Mouse (Mus musculus) A20 (cell line): Measurements from ENCODE around the gene Scnm1.

Experiments used
- DNase-seq: peaks from one replicate; pipeline ENCODE4 v3.0.0-alpha.2; 2011; ENCODE audit warnings: low read depth, low spot score

The Scnm1 gene

DNA sequence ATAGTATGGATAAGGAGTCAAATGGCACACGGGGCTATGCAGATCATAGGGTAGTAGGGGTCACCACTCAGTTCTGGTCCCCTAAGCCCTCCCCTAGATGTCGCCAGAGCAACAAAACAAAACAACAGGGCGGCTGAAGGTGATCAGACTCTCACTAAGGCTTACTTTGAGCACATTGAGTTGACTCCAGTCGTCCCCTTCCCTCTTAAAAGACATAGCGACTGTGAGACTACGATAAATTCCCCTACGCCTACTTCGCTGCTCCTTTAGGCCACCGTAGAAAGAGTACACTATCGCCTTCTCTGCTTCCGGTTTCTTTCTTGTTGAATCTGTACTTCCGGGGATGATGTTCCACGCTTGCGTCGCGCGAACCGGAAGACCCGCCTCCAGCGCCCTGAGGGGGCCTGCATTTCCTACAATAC lies at the start of gene Scnm1, which contains the start of gene Lysmd1:
Scnm1 (minus strand) TSS at position 332 of the 422 bp plus-strand sequence.
Lysmd1 (plus strand) TSS at position 409 of the 422 bp plus-strand sequence.
- peak; percentile 95 for DNase-seq

DNA sequence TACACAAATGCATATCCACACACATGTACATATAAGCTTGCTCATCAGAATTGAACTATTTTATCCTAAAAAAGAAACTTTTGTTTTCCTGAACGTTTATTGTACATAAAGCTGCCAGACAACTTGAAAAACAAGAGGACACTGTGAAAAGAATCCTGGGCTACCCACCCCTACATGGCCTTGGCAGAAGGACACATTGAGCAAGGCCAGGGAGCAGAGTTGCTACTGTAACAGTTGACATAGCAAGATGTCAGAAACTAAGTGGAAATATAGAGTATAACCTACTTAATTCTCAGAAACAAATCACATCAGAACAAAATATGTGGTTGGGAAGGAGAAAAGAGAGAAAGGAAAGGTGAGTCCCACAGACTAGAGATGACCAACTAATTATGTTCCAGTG lies 48.0 kb upstream of the Scnm1 start:
- no peak for DNase-seq

GRCm38 (mm10) chr3:95179890-95180289 lies 46.1 kb upstream of the Scnm1 start:
- DNase-seq = no peak

- no peak for DNase-seq
Observed at GRCm38 (mm10) chr3:95178948-95179347, 45.1 kb upstream of the Scnm1 start.

GRCm38 (mm10) chr3:95177583-95177982 lies 43.8 kb upstream of the Scnm1 start:
- no peak for DNase-seq

- no peak for DNase-seq
Observed at GRCm38 (mm10) chr3:95176500-95176899, 42.7 kb upstream of the Scnm1 start.

- DNase-seq = peak; percentile 59
Observed at GRCm38 (mm10) chr3:95174011-95174592, 40.3 kb upstream of the Scnm1 start.

GRCm38 (mm10) chr3:95173256-95173949 lies 39.6 kb upstream of the Scnm1 start:
- no peak for DNase-seq

DNA sequence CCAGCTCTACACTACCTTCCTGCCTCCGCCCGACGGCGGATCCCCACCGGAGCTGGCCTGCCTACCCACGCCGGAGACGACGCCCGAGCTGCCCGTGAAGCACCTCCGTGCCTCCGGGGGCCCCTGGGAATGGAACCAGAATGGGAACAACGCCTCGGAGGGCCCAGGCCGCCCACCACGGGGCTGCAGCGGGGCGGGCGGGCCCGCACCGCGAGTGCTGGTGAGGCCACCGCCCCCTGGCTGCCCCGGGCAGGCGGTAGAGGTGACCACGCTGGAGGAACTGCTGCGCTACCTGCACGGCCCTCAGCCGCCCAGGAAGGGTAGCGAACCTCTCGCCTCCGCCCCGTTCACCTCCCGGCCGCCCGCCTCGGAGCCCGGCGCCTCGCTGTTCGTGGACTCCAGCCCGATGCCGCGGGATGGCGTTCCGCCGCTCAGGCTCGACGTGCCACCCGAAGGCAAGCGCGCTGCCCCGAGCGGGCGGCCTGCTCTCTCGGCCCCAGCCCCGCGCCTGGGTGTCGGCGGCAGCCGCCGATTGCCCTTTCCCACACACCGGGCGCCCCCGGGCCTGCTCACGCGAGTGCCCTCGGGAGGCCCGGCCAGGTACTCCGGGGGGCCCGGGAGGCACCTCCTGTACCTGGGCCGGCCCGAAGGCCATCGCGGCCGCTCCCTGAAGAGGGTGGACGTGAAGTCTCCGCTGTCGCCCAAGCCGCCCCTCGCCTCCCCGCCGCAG lies 38.9 kb upstream of the Scnm1 start:
- no peak for DNase-seq

DNA sequence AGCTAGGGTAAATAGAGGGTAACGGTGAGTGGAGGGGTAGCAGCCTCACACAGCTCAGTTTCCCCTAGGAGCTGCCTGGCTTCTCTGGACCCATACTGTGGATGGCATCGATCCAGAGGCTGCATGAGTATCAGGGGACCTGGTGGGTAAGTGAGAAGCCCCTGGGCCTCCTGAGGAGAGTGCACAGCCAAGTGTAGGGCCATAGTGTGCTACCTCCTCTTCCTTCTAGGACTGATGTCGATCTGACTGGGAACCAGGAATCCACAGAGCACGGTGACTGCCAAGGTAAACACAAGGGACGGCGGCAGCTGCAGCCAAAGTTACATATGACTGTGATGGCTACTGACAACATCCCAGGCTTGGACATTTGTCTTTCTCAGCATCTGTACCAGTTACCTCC lies 37.3 kb upstream of the Scnm1 start:
- DNase-seq = no peak

DNA sequence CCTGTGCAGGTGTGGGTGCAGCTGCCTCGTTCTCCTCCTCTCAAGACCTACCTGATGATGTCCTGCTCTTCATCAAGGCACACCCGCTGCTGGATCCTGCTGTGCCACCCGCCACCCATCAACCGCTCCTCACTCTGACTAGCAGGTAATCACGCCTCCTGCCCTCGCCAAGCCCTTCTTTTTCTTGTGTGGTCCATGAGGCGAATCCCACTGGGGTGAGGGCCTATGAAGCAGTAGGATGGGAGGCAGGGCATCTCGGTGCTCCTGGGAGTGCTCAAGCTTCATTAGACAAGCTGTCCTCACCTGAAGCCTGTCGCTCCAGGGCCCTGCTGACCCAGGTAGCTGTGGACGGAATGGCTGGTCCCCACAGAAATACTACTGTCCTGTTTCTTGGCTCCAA lies 36.2 kb upstream of the Scnm1 start:
- no peak for DNase-seq

DNA sequence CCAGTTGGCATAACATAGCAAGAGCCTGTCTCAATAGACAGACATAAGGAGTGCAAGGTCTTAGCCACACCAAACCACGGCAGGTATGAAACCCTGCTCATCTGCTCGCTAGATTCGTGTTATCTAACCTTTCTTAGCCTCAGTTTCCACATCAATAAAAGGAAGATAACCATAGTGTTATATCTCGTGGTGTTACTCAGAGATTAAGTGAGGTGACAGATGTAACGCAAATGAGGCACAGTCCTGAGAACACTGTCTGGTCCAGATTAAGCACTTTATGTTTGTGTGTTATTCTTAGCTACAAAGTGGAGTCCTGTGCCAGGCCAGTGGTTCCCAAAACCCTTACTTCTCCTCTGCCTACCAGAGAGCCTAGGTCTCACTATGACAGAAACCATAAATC lies 31.0 kb upstream of the Scnm1 start:
- DNase-seq = no peak

DNA sequence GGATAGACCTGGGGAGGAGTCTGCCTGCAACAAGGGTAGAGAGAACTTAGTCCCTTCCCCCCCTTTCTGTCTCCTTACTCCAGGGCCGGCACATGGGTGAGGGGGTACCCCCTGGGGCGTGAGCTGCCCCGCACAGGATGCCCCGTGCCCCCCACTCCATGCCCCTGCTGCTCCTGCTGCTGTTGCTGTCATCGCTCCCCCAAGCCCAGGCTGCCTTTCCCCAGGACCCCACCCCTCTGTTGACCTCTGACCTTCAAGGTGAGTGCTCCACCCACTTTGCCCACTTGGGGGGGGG lies 30.4 kb upstream of the Scnm1 start:
- DNase-seq = no peak

DNA sequence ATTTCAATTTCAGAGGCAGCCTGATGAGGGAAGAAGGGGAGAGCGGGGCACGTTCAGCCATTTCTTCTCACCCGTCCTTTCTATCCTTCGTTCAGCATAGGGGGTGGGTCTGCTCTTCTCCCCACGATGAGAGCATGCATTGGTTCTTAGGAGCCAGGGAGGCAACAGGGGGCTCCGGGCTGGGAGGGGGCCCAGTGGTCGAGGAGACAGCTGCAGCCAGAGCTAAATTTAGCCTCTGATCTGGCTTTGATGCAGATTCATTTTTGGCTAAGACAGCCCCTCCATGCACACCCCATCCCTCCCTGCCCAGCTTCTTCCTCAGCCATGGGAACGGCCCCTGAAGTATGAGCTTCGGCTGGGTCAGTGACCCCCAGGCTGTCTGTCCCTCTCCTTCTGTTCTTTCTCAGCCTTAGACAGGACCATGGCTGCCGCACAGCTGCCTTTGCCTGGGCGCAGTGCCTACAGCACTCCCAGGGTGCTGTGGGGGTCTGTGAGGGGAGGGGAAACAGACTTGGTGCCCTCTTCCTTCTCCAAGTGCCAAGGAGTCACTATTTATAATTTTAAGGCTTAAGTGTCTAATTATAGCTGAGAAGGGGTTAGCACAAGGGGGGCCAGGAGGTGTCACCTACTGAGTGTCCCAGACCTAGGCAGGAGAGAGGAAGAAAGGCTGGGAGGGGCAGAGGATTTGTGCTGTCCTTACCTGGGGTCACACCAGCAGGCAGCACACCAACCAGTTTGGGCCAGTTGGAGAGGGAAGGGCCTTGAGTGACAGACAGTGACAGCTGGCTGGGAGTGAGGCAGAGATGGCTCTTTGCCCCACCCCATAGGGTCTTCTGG lies 29.8 kb upstream of the Scnm1 start:
- no peak for DNase-seq

DNA sequence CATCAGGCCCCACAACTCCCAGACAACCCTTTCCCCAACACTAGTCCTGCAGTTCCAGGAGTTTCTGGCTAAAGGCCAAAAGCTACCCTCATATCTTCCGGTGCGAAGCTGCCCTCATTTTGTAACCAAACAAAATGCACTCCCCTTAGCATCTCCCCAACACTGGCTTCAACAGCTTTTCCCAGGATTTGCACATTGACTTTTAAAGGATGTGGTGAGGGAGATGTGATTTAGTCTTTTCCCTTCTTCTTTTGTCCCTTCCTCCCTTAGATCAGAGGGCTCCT lies 28.5 kb upstream of the Scnm1 start:
- DNase-seq = no peak

GRCm38 (mm10) chr3:95161618-95162344 lies 28.0 kb upstream of the Scnm1 start:
- no peak for DNase-seq

GRCm38 (mm10) chr3:95161041-95161551 lies 27.3 kb upstream of the Scnm1 start:
- no peak for DNase-seq

GRCm38 (mm10) chr3:95159987-95160963 lies 26.5 kb upstream of the Scnm1 start, which contains the start of gene Sema6c:
TSS of gene Sema6c (plus strand) at chr3:95160457.
- peak; percentile 90 for DNase-seq

GRCm38 (mm10) chr3:95159511-95159986 lies 25.7 kb upstream of the Scnm1 start:
- DNase-seq = no peak

DNA sequence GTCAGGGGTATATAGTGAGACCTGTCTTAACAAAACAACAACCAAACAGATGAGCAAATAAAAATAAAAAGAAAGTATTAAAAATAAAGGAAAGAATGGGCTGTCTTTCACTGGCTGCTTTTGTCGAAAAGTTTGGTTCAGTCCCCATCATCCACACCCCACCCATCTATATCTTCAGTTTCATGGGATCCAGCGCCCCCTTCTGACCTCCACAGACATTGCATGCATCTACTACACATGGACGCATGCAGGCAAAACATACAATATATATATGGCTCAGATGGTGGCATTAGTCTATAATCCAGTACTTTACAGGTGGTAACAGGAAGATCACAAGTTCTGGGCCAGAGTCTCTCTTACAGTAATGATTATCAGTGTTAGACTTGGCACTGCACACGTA lies 20.1 kb upstream of the Scnm1 start:
- peak; percentile 79 for DNase-seq
